Mouse (Mus musculus) heart, adult 11 months (tissue): ENCODE measurements at regions not wholly inside any gene's neighbourhood (a gene's known extent, or its start where the extent isn't known, plus 50 kb on each side); places are given as distances from the start of the nearest gene placed in this dataset.

ENCODE experiments used
- DNase-seq: peaks from one replicate; pipeline ENCODE4 v3.0.0; 2022

GRCm38 (mm10) chr19:3158149-3158548, 124.6 kb upstream of the Mrpl21 start:
- DNase-seq = peak; percentile 13

- DNase-seq = peak; percentile 62
Measured at GRCm38 (mm10) chr19:3159346-3159745, 123.4 kb upstream of the Mrpl21 start.

GRCm38 (mm10) chr19:3167683-3168082, 115.0 kb upstream of the Mrpl21 start:
- DNase-seq = peak; percentile 55

- DNase-seq = no peak
Measured at GRCm38 (mm10) chr19:3182625-3183024, 100.1 kb upstream of the Mrpl21 start.

GRCm38 (mm10) chr19:3192644-3193043, 90.1 kb upstream of the Mrpl21 start:
- DNase-seq = peak; percentile 70

- peak; percentile 65 for DNase-seq
Measured at GRCm38 (mm10) chr19:3204504-3204903, 78.2 kb upstream of the Mrpl21 start.

- peak; percentile 59 for DNase-seq
Measured at GRCm38 (mm10) chr19:3205406-3205805, 77.3 kb upstream of the Mrpl21 start.

GRCm38 (mm10) chr19:3208283-3208682, 74.4 kb upstream of the Mrpl21 start:
- peak; percentile 77 for DNase-seq
